Mouse (Mus musculus) neural tube, postnatal 0 days (tissue): Measurements from ENCODE around the gene Dlx2. TPM values are rescaled to one million over a fixed set of nuclear protein-coding genes. Genes with fewer than 3 reads are reported as not detected.

Experiments
- polyA plus RNA-seq: library from polyadenylated mRNA; unstranded; fragments of >200 nt; fragmentation: Nextera tagmentation; extraction: Ambion mirVana; gene quantifications from 2 replicates; pipeline ENCODE4 v1.2.1, GENCODE M21; 2015

Gene Dlx2
- polyA plus RNA-seq = 0.06 TPM in 1 of 2 replicates, not detected in the other

GRCm38 (mm10) chr2:71546640-71547071 lies at the start of gene Dlx2:
TSS of gene Dlx2 (minus strand) at chr2:71546754.

GRCm38 (mm10) chr2:71528014-71528713 lies 18.4 kb downstream of the Dlx2 start, which contains the start of gene Dlx1:
TSS of gene Dlx1 (plus strand) at chr2:71528113.

Other genes starting within 250 kb of the Dlx2 start
- 106 and 114 TPM in 2 replicates for gene Slc25a12, start 179.0 kb downstream of the Dlx2 start, polyA plus RNA-seq
- gene Hat1, start 157.8 kb downstream of the Dlx2 start, polyA plus RNA-seq = 35.6 and 37.6 TPM in 2 replicates
- gene Metap1d, start 93.5 kb downstream of the Dlx2 start, polyA plus RNA-seq = 24.5 and 28.4 TPM in 2 replicates
- not detected in 2 replicates for gene Dlx1, start 18.6 kb downstream of the Dlx2 start, polyA plus RNA-seq
- gene Itga6, start 198.9 kb upstream of the Dlx2 start, polyA plus RNA-seq = 30.2 and 33.1 TPM in 2 replicates